Mouse (Mus musculus) heart, embryonic 15.5 days (tissue): ENCODE results near the gene Gm49403. TPM values are rescaled to one million over a fixed set of nuclear protein-coding genes. Genes with fewer than 3 reads are reported as not detected.
A peak's percentile ranks its signal among the peaks of the same experiment; 100 is the strongest.
"Not testable (repeated sequence)": the region's sequence is repeated elsewhere in the genome, so short reads cannot be mapped to it uniquely, and the experiment has no call there.

Source experiments
- ATAC-seq: fragments of 200-750 bp; cut with Nextera tagmentation; replicated peaks from 2 replicates; pipeline ENCODE4 v1.8.0; 2017; ENCODE audit warnings: low read depth, moderate TSS enrichment; ENCODE audit not compliant: insufficient number of reproducible peaks, insufficient read depth, low FRiP score
- H3K27ac ChIP-seq: fragments of 300-500 bp; sonication (generic); 2 replicates; pipeline ENCODE4 v1.5.1; 2015; ENCODE audit warnings: mild to moderate bottlenecking, inconsistent platforms
- H3K27me3 ChIP-seq: fragments of 300-500 bp; sonication (generic); 2 replicates; pipeline ENCODE4 v1.6.1; 2015; ENCODE audit warnings: inconsistent platforms
- H3K36me3 ChIP-seq: fragments of 300-500 bp; sonication (generic); 2 replicates; pipeline ENCODE4 v1.6.1; 2015; ENCODE audit warnings: mild to moderate bottlenecking, inconsistent platforms
- H3K4me1 ChIP-seq: fragments of 300-500 bp; sonication (generic); replicated peaks from 2 replicates; pipeline ENCODE4 v1.6.1; 2015; ENCODE audit warnings: inconsistent platforms
- H3K4me2 ChIP-seq: fragments of 300-500 bp; sonication (generic); 2 replicates; pipeline ENCODE4 v1.6.1; 2015; ENCODE audit warnings: inconsistent platforms, mild to moderate bottlenecking, moderate library complexity
- H3K4me3 ChIP-seq: fragments of 300-500 bp; sonication (generic); 2 replicates; pipeline ENCODE4 v1.5.1; 2015; ENCODE audit warnings: mild to moderate bottlenecking, inconsistent platforms
- H3K9ac ChIP-seq: fragments of 300-500 bp; sonication (generic); 2 replicates; pipeline ENCODE4 v1.6.1; 2015; ENCODE audit warnings: mild to moderate bottlenecking, inconsistent platforms
- H3K9me3 ChIP-seq: fragments of 300-500 bp; sonication (generic); replicated peaks from 2 replicates; pipeline ENCODE4 v1.6.1; 2016; ENCODE audit warnings: inconsistent platforms
- WGBS: fragments of 180-500 bp; shearing (Covaris S2); methylation state at CpG from one replicate; pipeline ENCODE4 v1.1.7; 2015; ENCODE audit warnings: mixed read lengths; 5-methylcytosine and 5-hydroxymethylcytosine counted together
- polyA plus RNA-seq: library from polyadenylated mRNA; unstranded; fragments of >200 nt; fragmentation: Nextera tagmentation; extraction: Ambion mirVana; gene quantifications from 2 replicates; pipeline ENCODE4 v1.2.1, GENCODE M21; 2015

Gm49403 gene
- polyA plus RNA-seq, 1 experiment from 2014 or later = not detected

GRCm38 (mm10) chr19:8897211-8897864, 13.6 kb downstream of the Gm49403 start:
- Histone ChIP-seq H3K4me2 (peak overlapping the region; percentile 76), H3K36me3 (peaks cover 23% of the 10 kb centered on the region), H3K4me1 (peaks cover 37% of the 10 kb centered on the region), H3K27ac (peak overlapping the region; percentile 83), H3K9ac (peak overlapping the region; percentile 54), H3K4me3 (peak overlapping the region; percentile 88)
- ATAC-seq = peak; percentile 28
- WGBS = 23% methylated on average over 21 of the region's 21 CpGs
- not testable (repeated sequence) for H3K27me3 ChIP-seq, H3K9me3 ChIP-seq

GRCm38 (mm10) chr19:8897865-8898495, 14.2 kb downstream of the Gm49403 start, which contains the start of gene Ganab:
Gene Ganab, plus strand, starts transcription at chr19:8898071.
- peak within 1 kb of the TSS; percentile 89 for H3K27ac ChIP-seq
- H3K9ac ChIP-seq = peak within 1 kb of the TSS; percentile 92
- no peaks in the 10 kb centered on the region for H3K27me3 ChIP-seq
- peaks cover 28% of the 10 kb centered on the region for H3K36me3 ChIP-seq
- peaks cover 37% of the 10 kb centered on the region for H3K4me1 ChIP-seq
- H3K4me3 ChIP-seq = peak within 1 kb of the TSS; percentile 88
- no peaks in the 10 kb centered on the region for H3K9me3 ChIP-seq
- ATAC-seq = peak; percentile 98
- peak within 1 kb of the TSS; percentile 76 for H3K4me2 ChIP-seq
- WGBS = under 1% methylated on average over 53 of the region's 53 CpGs

GRCm38 (mm10) chr19:8898576-8898975, 14.8 kb downstream of the Gm49403 start:
- H3K4me3 ChIP-seq = peak overlapping the region; percentile 88
- peak overlapping the region; percentile 89 for H3K27ac ChIP-seq
- H3K4me1 ChIP-seq = peaks cover 34% of the 10 kb centered on the region
- no peaks in the 10 kb centered on the region for H3K9me3 ChIP-seq
- H3K36me3 ChIP-seq = peaks cover 34% of the 10 kb centered on the region
- H3K27me3 ChIP-seq = no peaks in the 10 kb centered on the region
- H3K9ac ChIP-seq = peak overlapping the region; percentile 92
- WGBS = 4% methylated on average over 13 of the region's 13 CpGs
- peak overlapping the region; percentile 76 for H3K4me2 ChIP-seq
- ATAC-seq = no peak

- no peaks in the 10 kb centered on the region for H3K27me3 ChIP-seq
- H3K4me2 ChIP-seq = peak overlapping the region; percentile 76
- peaks cover 29% of the 10 kb centered on the region for H3K4me1 ChIP-seq
- H3K9me3 ChIP-seq = no peaks in the 10 kb centered on the region
- peak overlapping the region; percentile 88 for H3K4me3 ChIP-seq
- WGBS = 34% methylated on average over 3 of the region's 3 CpGs
- ATAC-seq = no peak
- H3K36me3 ChIP-seq = peaks cover 37% of the 10 kb centered on the region
- H3K27ac ChIP-seq = no peak overlapping the region
- peak overlapping the region; percentile 92 for H3K9ac ChIP-seq
These were observed 15.3 kb downstream of the Gm49403 start for GRCm38 (mm10) chr19:8899079-8899478.

- peaks cover 11% of the 10 kb centered on the region for H3K4me1 ChIP-seq
- WGBS = 90% methylated on average over 5 of the region's 5 CpGs
- no peak overlapping the region for H3K4me2 ChIP-seq
- no peak overlapping the region for H3K27ac ChIP-seq
- H3K27me3 ChIP-seq = no peaks in the 10 kb centered on the region
- no peaks in the 10 kb centered on the region for H3K9me3 ChIP-seq
- no peak overlapping the region for H3K4me3 ChIP-seq
- H3K9ac ChIP-seq = no peak overlapping the region
- ATAC-seq = no peak
- peaks cover 60% of the 10 kb centered on the region for H3K36me3 ChIP-seq
These were observed 19.7 kb downstream of the Gm49403 start for GRCm38 (mm10) chr19:8903412-8903811.

GRCm38 (mm10) chr19:8908531-8908930, 24.8 kb downstream of the Gm49403 start:
- Histone ChIP-seq H3K27me3 (no peaks in the 10 kb centered on the region), H3K4me2 (no peak overlapping the region), H3K9ac (no peak overlapping the region), H3K9me3 (no peaks in the 10 kb centered on the region), H3K4me3 (no peak overlapping the region), H3K36me3 (peaks cover 96% of the 10 kb centered on the region), H3K4me1 (no peaks in the 10 kb centered on the region), H3K27ac (no peak overlapping the region)
- 88% methylated on average over 6 of the region's 6 CpGs for whole genome bisulfite sequencing
- no peak for ATAC-seq

- Histone ChIP-seq H3K36me3 (peaks cover 100% of the 10 kb centered on the region), H3K4me2 (no peak overlapping the region), H3K9ac (no peak overlapping the region), H3K4me1 (no peaks in the 10 kb centered on the region), H3K27me3 (no peaks in the 10 kb centered on the region), H3K27ac (no peak overlapping the region), H3K4me3 (no peak overlapping the region), H3K9me3 (no peaks in the 10 kb centered on the region)
- no peak for ATAC-seq
- 91% methylated on average over 5 of the region's 5 CpGs for WGBS
These were observed 28.1 kb downstream of the Gm49403 start for GRCm38 (mm10) chr19:8911810-8912209.

- no peak overlapping the region for H3K9ac ChIP-seq
- no peak overlapping the region for H3K4me3 ChIP-seq
- H3K9me3 ChIP-seq = no peaks in the 10 kb centered on the region
- WGBS = 91% methylated on average over 3 of the region's 3 CpGs
- ATAC-seq = no peak
- no peaks in the 10 kb centered on the region for H3K27me3 ChIP-seq
- H3K4me2 ChIP-seq = no peak overlapping the region
- H3K4me1 ChIP-seq = no peaks in the 10 kb centered on the region
- peaks cover 79% of the 10 kb centered on the region for H3K36me3 ChIP-seq
- no peak overlapping the region for H3K27ac ChIP-seq
These were observed 30.5 kb downstream of the Gm49403 start for GRCm38 (mm10) chr19:8914212-8914611.

- ATAC-seq = no peak
- WGBS = 92% methylated on average over 3 of the region's 3 CpGs
- Histone ChIP-seq H3K4me2 (no peak overlapping the region), H3K4me1 (peaks cover 15% of the 10 kb centered on the region), H3K9me3 (no peaks in the 10 kb centered on the region), H3K9ac (no peak overlapping the region), H3K36me3 (peaks cover 34% of the 10 kb centered on the region), H3K27me3 (no peaks in the 10 kb centered on the region), H3K4me3 (no peak overlapping the region), H3K27ac (no peak overlapping the region)
These were observed 35.3 kb downstream of the Gm49403 start for GRCm38 (mm10) chr19:8919000-8919399.

- 68% methylated on average over 6 of the region's 6 CpGs for WGBS
- peaks cover 15% of the 10 kb centered on the region for H3K4me1 ChIP-seq
- 0 out of 2 replicates have a peak overlapping the region, but pooled peaks have one; percentile 79 for H3K9ac ChIP-seq
- no peaks in the 10 kb centered on the region for H3K9me3 ChIP-seq
- H3K27ac ChIP-seq = peak overlapping the region; percentile 93
- peaks cover 27% of the 10 kb centered on the region for H3K36me3 ChIP-seq
- ATAC-seq = no peak
- peak overlapping the region; percentile 77 for H3K4me2 ChIP-seq
- H3K27me3 ChIP-seq = no peaks in the 10 kb centered on the region
- peak overlapping the region; percentile 92 for H3K4me3 ChIP-seq
These were observed 35.9 kb downstream of the Gm49403 start for GRCm38 (mm10) chr19:8919684-8920072.

- peak within 1 kb of the TSS; percentile 92 for H3K4me3 ChIP-seq
- peak within 1 kb of the TSS; percentile 93 for H3K27ac ChIP-seq
- no peaks in the 10 kb centered on the region for H3K9me3 ChIP-seq
- H3K4me2 ChIP-seq = peak within 1 kb of the TSS; percentile 77
- peaks cover 23% of the 10 kb centered on the region for H3K36me3 ChIP-seq
- H3K4me1 ChIP-seq = peaks cover 15% of the 10 kb centered on the region
- ATAC-seq = peak; percentile 97
- no peaks in the 10 kb centered on the region for H3K27me3 ChIP-seq
- WGBS = 2% methylated on average over 49 of the region's 50 CpGs
- H3K9ac ChIP-seq = peak within 1 kb of the TSS; percentile 79
These were observed 36.5 kb downstream of the Gm49403 start, which contains the start of gene B3gat3 for GRCm38 (mm10) chr19:8920073-8920736. Gene B3gat3, plus strand, starts transcription at chr19:8920374.
